Mouse (Mus musculus): ENCODE measurements around the gene Ier2. TPM values are rescaled to one million over a fixed set of nuclear protein-coding genes. Genes with fewer than 3 reads are reported as not detected.
"Not testable (repeated sequence)": the region's sequence is repeated elsewhere in the genome, so short reads cannot be mapped to it uniquely, and the experiment has no call there.

Gene Ier2
- total RNA-seq, 2 experiments from 2014 or later: 14.3 to 18.3 TPM

GRCm38 (mm10) chr8:84647461-84647901, 15.2 kb downstream of the Ier2 start:
- DNase-seq (ENCODE audit: low spot score): no peak
- intact Hi-C loops (cut with DNase I): no loop called here

GRCm38 (mm10) chr8:84646800-84647199, 15.9 kb downstream of the Ier2 start:
- DNase-seq (ENCODE audit: low spot score): no peak
- intact Hi-C loops (cut with DNase I): no loop called here

GRCm38 (mm10) chr8:84643019-84643418, 19.6 kb downstream of the Ier2 start:
- DNase-seq (ENCODE audit: low spot score): no peak
- intact Hi-C loops (cut with DNase I): no loop called here

GRCm38 (mm10) chr8:84641578-84642361, 20.9 kb downstream of the Ier2 start:
- no peak for DNase-seq (ENCODE audit: low spot score)
- intact Hi-C loops (cut with DNase I): no loop called here

GRCm38 (mm10) chr8:84640617-84641294, 21.9 kb downstream of the Ier2 start:
- DNase-seq (ENCODE audit: low spot score): no peak
- intact Hi-C loops (cut with DNase I): no loop called here

GRCm38 (mm10) chr8:84640010-84640588, 22.6 kb downstream of the Ier2 start:
- intact Hi-C loops (cut with DNase I): no loop called here
- DNase-seq (ENCODE audit: low spot score): no peak

GRCm38 (mm10) chr8:84639162-84640009, 23.3 kb downstream of the Ier2 start:
- peak; percentile 93 for DNase-seq (ENCODE audit: low spot score)
- intact Hi-C loops (cut with DNase I): loop anchor here (2.0 to 5.0 kb wide), 4 partner anchors 15 to 173 kb away; partner anchors contain the start of genes Nacc1 and Trmt1

GRCm38 (mm10) chr8:84638555-84639161, 24.0 kb downstream of the Ier2 start:
- intact Hi-C loops (cut with DNase I): loop anchor here (2.0 to 5.0 kb wide), 4 partner anchors 16 to 174 kb away; partner anchors contain the start of genes Nacc1 and Trmt1
- DNase-seq (ENCODE audit: low spot score): no peak

GRCm38 (mm10) chr8:84637946-84638554, 24.6 kb downstream of the Ier2 start:
- intact Hi-C loops (cut with DNase I): loop anchor here (2.0 to 5.0 kb wide), 4 partner anchors 17 to 175 kb away; partner anchors contain the start of genes Nacc1 and Trmt1
- no peak for DNase-seq (ENCODE audit: low spot score)

- DNase-seq (ENCODE audit: low spot score): no peak
- intact Hi-C loops (cut with DNase I): loop anchor here (5.0 kb wide), 2 partner anchors 44 to 51 kb away; partner anchors contain the start of genes Nacc1 and Trmt1
Observed at GRCm38 (mm10) chr8:84636051-84636691, 26.5 kb downstream of the Ier2 start.

- intact Hi-C loops (cut with DNase I): loop anchor here (5.0 kb wide), 2 partner anchors 43 to 52 kb away; partner anchors contain the start of genes Nacc1 and Trmt1
- DNase-seq (ENCODE audit: low spot score): no peak
Observed at GRCm38 (mm10) chr8:84635397-84636050, 27.1 kb downstream of the Ier2 start.

GRCm38 (mm10) chr8:84634849-84635304, 27.8 kb downstream of the Ier2 start:
- intact Hi-C loops (cut with DNase I): loop anchor here (5.0 kb wide), 2 partner anchors 43 to 52 kb away; partner anchors contain the start of genes Nacc1 and Trmt1
- DNase-seq (ENCODE audit: low spot score): peak; percentile 50

- DNase-seq (ENCODE audit: low spot score): no peak
- intact Hi-C loops (cut with DNase I): no loop called here
Observed at GRCm38 (mm10) chr8:84633841-84634584, 28.6 kb downstream of the Ier2 start.

GRCm38 (mm10) chr8:84631813-84632212, 30.8 kb downstream of the Ier2 start:
- intact Hi-C loops (cut with DNase I): no loop called here
- DNase-seq (ENCODE audit: low spot score): no peak

GRCm38 (mm10) chr8:84630145-84630544, 32.5 kb downstream of the Ier2 start:
- intact Hi-C loops (cut with DNase I): no loop called here
- no peak for DNase-seq (ENCODE audit: low spot score)

- intact Hi-C loops (cut with DNase I): no loop called here
- no peak for DNase-seq (ENCODE audit: low spot score)
Observed at GRCm38 (mm10) chr8:84629586-84629985, 33.1 kb downstream of the Ier2 start.

- intact Hi-C loops (cut with DNase I); DNase-seq (ENCODE audit: low spot score): not testable (repeated sequence)
Observed at GRCm38 (mm10) chr8:84623425-84623824, 39.2 kb downstream of the Ier2 start.
